In genomic region chr11:120573585-120574277, GRCm38 (mm10) we compare ENCODE assay signal across 8 mouse cellular contexts. TPM values are rescaled to one million over a fixed set of nuclear protein-coding genes. Genes with fewer than 3 reads are reported as not detected.
DNase-seq lines count a peak whose midpoint lies in the region; ATAC-seq and TF ChIP-seq lines count a peak whose summit lies in the region.

No protein-coding gene starts in this region.

- H3K4me3 ChIP-seq in testis, adult 2 months (ENCODE audit: control insufficient read depth, low read depth, low read length): peak overlapping the region; percentile 96
- peak overlapping the region; percentile 97 for H3K4me3 ChIP-seq in forebrain, embryonic 12.5 days (replicated peaks)
- peak overlapping the region; percentile 97 for H3K4me3 ChIP-seq in limb, embryonic 11.5 days (ENCODE audit: low read depth, low read length)
- H3K4me3 ChIP-seq in neural tube, embryonic 12.5 days: peak overlapping the region; percentile 98

- H3K27me3 ChIP-seq in testis, adult 2 months (ENCODE audit: control insufficient read depth, insufficient read depth, low read length): no peaks in the 10 kb centered on the region
- H3K27me3 ChIP-seq in forebrain, embryonic 12.5 days: no peaks in the 10 kb centered on the region
- H3K27me3 ChIP-seq in limb, embryonic 11.5 days (ENCODE audit: control insufficient read depth, insufficient read depth, low read length): no peaks in the 10 kb centered on the region
- H3K27me3 ChIP-seq in neural tube, embryonic 12.5 days (replicated peaks): no peaks in the 10 kb centered on the region

- H3K9me3 ChIP-seq in forebrain, embryonic 12.5 days: no peaks in the 10 kb centered on the region
- H3K9me3 ChIP-seq in limb, embryonic 11.5 days (ENCODE audit: control insufficient read depth, low read length): no peaks in the 10 kb centered on the region
- no peaks in the 10 kb centered on the region for H3K9me3 ChIP-seq in neural tube, embryonic 12.5 days

- H3K9ac ChIP-seq in forebrain, embryonic 12.5 days: peak overlapping the region; percentile 81
- H3K9ac ChIP-seq in limb, embryonic 11.5 days (ENCODE audit: low read length): peak overlapping the region; percentile 94
- peak overlapping the region; percentile 77 for H3K9ac ChIP-seq in neural tube, embryonic 12.5 days

- ATAC-seq in forebrain, embryonic 12.5 days (ENCODE audit: low FRiP score): 0 out of 2 replicates have a peak, but pooled peaks have one; percentile 9
- no peak; the same call in 1 of the 2 replicates for ATAC-seq in limb, embryonic 11.5 days (ENCODE audit: insufficient number of reproducible peaks, low FRiP score, low TSS enrichment, low read depth)
- ATAC-seq in neural tube, embryonic 12.5 days (ENCODE audit: low FRiP score, low read depth): no peak; the same call in 1 of the 2 replicates

- intact Hi-C loops in left cerebral cortex, postnatal 10 days (cut with DNase I): loop anchor here (2.0 kb wide), 1 partner anchor 55 kb away; no protein-coding TSS in a partner anchor

- no peak for TF ChIP-seq CTCF in testis, adult 2 months (IDR thresholded peaks at IDR 0.05; ENCODE audit: control insufficient read depth, insufficient read depth, insufficient replicate concordance, low read depth, low read length)

- peak overlapping the region; percentile 93 for H3K27ac ChIP-seq in testis, adult 2 months (ENCODE audit: control insufficient read depth, insufficient read depth, low read depth, low read length)
- peak overlapping the region; percentile 92 for H3K27ac ChIP-seq in forebrain, embryonic 12.5 days
- peak overlapping the region; percentile 85 for H3K27ac ChIP-seq in limb, embryonic 11.5 days (replicated peaks; ENCODE audit: low read depth, low read length)
- peak overlapping the region; percentile 76; the same call in 1 of the 2 replicates for H3K27ac ChIP-seq in neural tube, embryonic 12.5 days

- no peak for DNase-seq in testis, postnatal 10 days (ENCODE audit: low spot score)
- DNase-seq in limb, embryonic 11.5 days (ENCODE audit: low spot score): no peak
- no peak for DNase-seq in cerebellum, adult 18-20 months
- DNase-seq in left cerebral cortex, postnatal 10 days (ENCODE audit: extremely low spot score in 1 of 2, low spot score in 2 of 2): no peak
- DNase-seq in layer of hippocampus, postnatal 14 days (ENCODE audit: low spot score in 2 of 2): no peak

- WGBS in forebrain, embryonic 12.5 days: under 1% methylated on average over 23 of the region's 23 CpGs
- WGBS in limb, embryonic 11.5 days: 1% methylated on average over 23 of the region's 23 CpGs
- under 1% methylated on average over 23 of the region's 23 CpGs for WGBS in neural tube, embryonic 12.5 days

- H3K36me3 ChIP-seq in testis, adult 2 months (ENCODE audit: control insufficient read depth, insufficient read depth, low read length): no peaks in the 10 kb centered on the region
- peaks cover 44% of the 10 kb centered on the region for H3K36me3 ChIP-seq in forebrain, embryonic 12.5 days (replicated peaks)
- peaks cover 35% of the 10 kb centered on the region for H3K36me3 ChIP-seq in limb, embryonic 11.5 days (ENCODE audit: control insufficient read depth, insufficient read depth, low read length)
- H3K36me3 ChIP-seq in neural tube, embryonic 12.5 days: peaks cover 35% of the 10 kb centered on the region

- peak overlapping the region; percentile 92 for H3K4me2 ChIP-seq in forebrain, embryonic 12.5 days
- peak overlapping the region; percentile 68 for H3K4me2 ChIP-seq in limb, embryonic 11.5 days (ENCODE audit: low read depth, severe bottlenecking)
- H3K4me2 ChIP-seq in neural tube, embryonic 12.5 days (replicated peaks): peak overlapping the region; percentile 94

- no peak for TF ChIP-seq POLR2A in testis, adult 2 months (IDR thresholded peaks at IDR 0.05; ENCODE audit: control insufficient read depth, low read depth, low read length)

- peaks cover 12% of the 10 kb centered on the region for H3K4me1 ChIP-seq in testis, adult 2 months (ENCODE audit: control insufficient read depth, insufficient read depth, low read length)
- H3K4me1 ChIP-seq in forebrain, embryonic 12.5 days: peaks cover 26% of the 10 kb centered on the region
- H3K4me1 ChIP-seq in limb, embryonic 11.5 days (ENCODE audit: control insufficient read depth, insufficient read depth, low read length): 0 out of 2 replicates have a peak, but pooled peaks cover 4% of the 10 kb centered on the region
- peaks cover 31% of the 10 kb centered on the region for H3K4me1 ChIP-seq in neural tube, embryonic 12.5 days

RNA-seq across cellular contexts. Expression of gene P4hb, which starts 0.7 kb away (rescaled TPM):
- 46.7 and 55.1 TPM in 2 replicates for polyA plus RNA-seq in testis, adult 2 months (2012; rRNA removed)
- polyA plus RNA-seq in forebrain, embryonic 12.5 days (2016; fragmentation: Nextera tagmentation; extraction: Ambion mirVana): 334 and 362 TPM in 2 replicates
- 640 and 656 TPM in 2 replicates for polyA plus RNA-seq in limb, embryonic 11.5 days (2014; fragmentation: Nextera tagmentation; extraction: Ambion mirVana)
- polyA plus RNA-seq in neural tube, embryonic 12.5 days (2016; fragmentation: Nextera tagmentation; extraction: Ambion mirVana): 425 and 451 TPM in 2 replicates
- 100 to 1,000 TPM; 136 to 138 TPM for total RNA-seq in left cerebral cortex, postnatal 10 days (2021)
- 100 to 1,000 TPM; 142 to 157 TPM for total RNA-seq in layer of hippocampus, postnatal 14 days (2021)

RNA-seq across cellular contexts. Expression of gene Arhgdia, which starts 7.7 kb away (rescaled TPM):
- polyA plus RNA-seq in testis, adult 2 months (2012; rRNA removed): 94.7 and 101 TPM in 2 replicates
- polyA plus RNA-seq in forebrain, embryonic 12.5 days (2016; fragmentation: Nextera tagmentation; extraction: Ambion mirVana): 496 and 513 TPM in 2 replicates
- polyA plus RNA-seq in limb, embryonic 11.5 days (2014; fragmentation: Nextera tagmentation; extraction: Ambion mirVana): 593 and 597 TPM in 2 replicates
- 582 and 606 TPM in 2 replicates for polyA plus RNA-seq in neural tube, embryonic 12.5 days (2016; fragmentation: Nextera tagmentation; extraction: Ambion mirVana)
- total RNA-seq in left cerebral cortex, postnatal 10 days (2021): 100 to 1,000 TPM; 406 to 417 TPM
- total RNA-seq in layer of hippocampus, postnatal 14 days (2021): 100 to 1,000 TPM; 366 to 384 TPM

RNA-seq across cellular contexts. Expression of gene Ppp1r27, which starts 22.8 kb away (rescaled TPM):
- polyA plus RNA-seq in testis, adult 2 months (2012; rRNA removed): 31.2 and 31.6 TPM in 2 replicates
- polyA plus RNA-seq in forebrain, embryonic 12.5 days (2016; fragmentation: Nextera tagmentation; extraction: Ambion mirVana): not detected in 2 replicates
- polyA plus RNA-seq in limb, embryonic 11.5 days (2014; fragmentation: Nextera tagmentation; extraction: Ambion mirVana): 0.47 and 0.85 TPM in 2 replicates
- polyA plus RNA-seq in neural tube, embryonic 12.5 days (2016; fragmentation: Nextera tagmentation; extraction: Ambion mirVana): not detected in 2 replicates
- not detected for total RNA-seq in left cerebral cortex, postnatal 10 days (2021)
- total RNA-seq in layer of hippocampus, postnatal 14 days (2021): not detected

RNA-seq across cellular contexts. Expression of gene Mcrip1, which starts 24.2 kb away (rescaled TPM):
- polyA plus RNA-seq in testis, adult 2 months (2012; rRNA removed): 196 and 204 TPM in 2 replicates
- polyA plus RNA-seq in forebrain, embryonic 12.5 days (2016; fragmentation: Nextera tagmentation; extraction: Ambion mirVana): 209 and 214 TPM in 2 replicates
- polyA plus RNA-seq in limb, embryonic 11.5 days (2014; fragmentation: Nextera tagmentation; extraction: Ambion mirVana): 234 and 252 TPM in 2 replicates
- 234 and 239 TPM in 2 replicates for polyA plus RNA-seq in neural tube, embryonic 12.5 days (2016; fragmentation: Nextera tagmentation; extraction: Ambion mirVana)
- total RNA-seq in left cerebral cortex, postnatal 10 days (2021): 100 to 1,000 TPM; 103 to 110 TPM
- 10 to 100 TPM; 86.1 to 89.0 TPM for total RNA-seq in layer of hippocampus, postnatal 14 days (2021)

RNA-seq across cellular contexts. Expression of gene Alyref, which starts 24.4 kb away (rescaled TPM):
- 22.8 and 23.6 TPM in 2 replicates for polyA plus RNA-seq in testis, adult 2 months (2012; rRNA removed)
- polyA plus RNA-seq in forebrain, embryonic 12.5 days (2016; fragmentation: Nextera tagmentation; extraction: Ambion mirVana): 561 and 697 TPM in 2 replicates
- 810 and 850 TPM in 2 replicates for polyA plus RNA-seq in limb, embryonic 11.5 days (2014; fragmentation: Nextera tagmentation; extraction: Ambion mirVana)
- 509 and 592 TPM in 2 replicates for polyA plus RNA-seq in neural tube, embryonic 12.5 days (2016; fragmentation: Nextera tagmentation; extraction: Ambion mirVana)
- 10 to 100 TPM; 69.3 to 76.5 TPM for total RNA-seq in left cerebral cortex, postnatal 10 days (2021)
- 10 to 100 TPM; 69.3 to 77.0 TPM for total RNA-seq in layer of hippocampus, postnatal 14 days (2021)

Comparison
In these comparisons a context has a peak if more than half of its experiments do, and no peak if none do; other contexts are left out.
1. RNA of gene Ppp1r27, which starts 22.8 kb away (polyA plus RNA-seq): 31.2 to 31.6 TPM in testis, adult 2 months; 0.47 to 0.85 TPM in limb, embryonic 11.5 days, not detected in forebrain, embryonic 12.5 days and not detected in neural tube, embryonic 12.5 days; every median in the first group is over 10 times any median in the second.
2. Peak in every context shown above with its lines, with median percentiles within 50 percentile points of each other: H3K27ac ChIP-seq, H3K4me3 ChIP-seq, H3K4me2 ChIP-seq and H3K9ac ChIP-seq.